Mouse (Mus musculus): Measurements from ENCODE around the gene Adamts8. TPM values are rescaled to one million over a fixed set of nuclear protein-coding genes. Genes with fewer than 3 reads are reported as not detected.

Gene Adamts8
- polyA plus RNA-seq (2014; fragmentation: Nextera tagmentation; extraction: Ambion mirVana): 0.33 and 0.57 TPM in 2 replicates

DNA sequence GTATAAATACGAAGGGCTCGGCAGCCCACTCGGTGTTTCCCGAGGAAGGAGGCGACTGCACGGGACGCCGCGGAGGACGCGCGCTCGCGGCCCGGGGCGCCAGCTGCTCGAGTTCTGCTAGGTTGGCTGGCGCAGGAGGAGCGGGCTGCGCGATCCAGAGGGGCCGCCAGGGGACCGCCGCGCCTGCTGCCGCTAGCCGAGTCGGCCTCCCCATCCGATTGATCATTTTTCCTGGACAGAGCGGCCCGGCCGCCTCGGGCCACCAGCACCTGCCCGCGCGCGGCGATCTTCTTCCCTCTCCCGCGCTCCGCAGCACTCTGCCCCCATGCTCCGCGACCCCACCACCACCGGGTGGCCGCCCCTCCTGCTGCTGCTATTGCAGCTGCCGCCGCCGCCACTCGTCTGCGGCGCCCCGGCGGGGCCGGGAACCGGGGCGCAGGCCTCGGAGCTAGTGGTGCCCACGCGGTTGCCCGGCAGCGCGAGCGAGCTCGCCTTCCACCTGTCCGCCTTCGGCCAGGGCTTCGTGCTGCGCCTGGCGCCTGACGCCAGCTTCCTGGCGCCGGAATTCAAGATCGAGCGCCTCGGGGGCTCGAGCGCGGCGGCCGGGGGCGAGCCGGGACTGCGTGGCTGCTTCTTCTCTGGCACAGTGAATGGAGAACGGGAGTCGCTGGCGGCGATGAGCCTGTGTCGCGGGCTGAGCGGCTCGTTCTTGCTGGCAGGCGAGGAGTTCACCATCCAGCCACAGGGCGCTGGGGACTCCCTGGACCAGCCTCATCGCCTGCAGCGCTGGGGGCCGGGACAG, at the start of gene Adamts8:
Gene Adamts8, plus strand, starts transcription at position 51 of the 802 bp plus-strand sequence.
- ATAC-seq (ENCODE audit: low FRiP score) (peak; percentile 92), DNase-seq (ENCODE audit: low spot score, missing footprints) (peak; percentile 97)
- H3K36me3 ChIP-seq (ENCODE audit: control insufficient read depth, insufficient read depth, low read length): no peaks in the 10 kb centered on the region
- H3K9me3 ChIP-seq (ENCODE audit: control insufficient read depth, low read length): no peaks in the 10 kb centered on the region
- H3K4me1 ChIP-seq (ENCODE audit: control insufficient read depth, insufficient read depth, low read length): 0 out of 2 replicates have a peak, but pooled peaks cover 3% of the 10 kb centered on the region
- under 1% methylated on average over 83 of the region's 96 CpGs for WGBS
- H3K9ac ChIP-seq (ENCODE audit: low read length): peak within 1 kb of the TSS; percentile 70
- H3K27ac ChIP-seq (ENCODE audit: low read depth, low read length): no peak within 1 kb of the TSS
- H3K4me3 ChIP-seq (ENCODE audit: low read depth, low read length): peak within 1 kb of the TSS; percentile 57
- peak within 1 kb of the TSS; percentile 98 for H3K4me2 ChIP-seq
- H3K27me3 ChIP-seq (ENCODE audit: control insufficient read depth, insufficient read depth, low read length): peaks cover 38% of the 10 kb centered on the region

GRCm38 (mm10) chr9:30895618-30896017, 46.7 kb upstream of the Adamts8 start:
- Histone ChIP-seq H3K9me3 (ENCODE audit: control insufficient read depth, low read length) (no peaks in the 10 kb centered on the region), H3K27ac (ENCODE audit: low read depth, low read length) (no peak overlapping the region), H3K4me2 (no peak overlapping the region), H3K4me1 (ENCODE audit: control insufficient read depth, insufficient read depth, low read length) (no peaks in the 10 kb centered on the region), H3K36me3 (ENCODE audit: control insufficient read depth, insufficient read depth, low read length) (no peaks in the 10 kb centered on the region), H3K9ac (ENCODE audit: low read length) (no peak overlapping the region), H3K4me3 (ENCODE audit: low read depth, low read length) (no peak overlapping the region), H3K27me3 (ENCODE audit: control insufficient read depth, insufficient read depth, low read length) (no peaks in the 10 kb centered on the region)
- no peak for ATAC-seq (ENCODE audit: low FRiP score)
- DNase-seq (ENCODE audit: low spot score, missing footprints): no peak
- WGBS: 82% methylated on average over 3 of the region's 3 CpGs

- Histone ChIP-seq H3K4me3 (ENCODE audit: low read depth, low read length) (no peak overlapping the region), H3K27ac (ENCODE audit: low read depth, low read length) (no peak overlapping the region), H3K4me2 (no peak overlapping the region), H3K27me3 (ENCODE audit: control insufficient read depth, insufficient read depth, low read length) (no peaks in the 10 kb centered on the region), H3K9me3 (ENCODE audit: control insufficient read depth, low read length) (no peaks in the 10 kb centered on the region), H3K36me3 (ENCODE audit: control insufficient read depth, insufficient read depth, low read length) (no peaks in the 10 kb centered on the region), H3K9ac (ENCODE audit: low read length) (no peak overlapping the region), H3K4me1 (ENCODE audit: control insufficient read depth, insufficient read depth, low read length) (no peaks in the 10 kb centered on the region)
- 76% methylated on average over 5 of the region's 5 CpGs for WGBS
- ATAC-seq (ENCODE audit: low FRiP score) (no peak), DNase-seq (ENCODE audit: low spot score, missing footprints) (no peak)
Measured at GRCm38 (mm10) chr9:30896752-30897151, 45.6 kb upstream of the Adamts8 start.

DNA sequence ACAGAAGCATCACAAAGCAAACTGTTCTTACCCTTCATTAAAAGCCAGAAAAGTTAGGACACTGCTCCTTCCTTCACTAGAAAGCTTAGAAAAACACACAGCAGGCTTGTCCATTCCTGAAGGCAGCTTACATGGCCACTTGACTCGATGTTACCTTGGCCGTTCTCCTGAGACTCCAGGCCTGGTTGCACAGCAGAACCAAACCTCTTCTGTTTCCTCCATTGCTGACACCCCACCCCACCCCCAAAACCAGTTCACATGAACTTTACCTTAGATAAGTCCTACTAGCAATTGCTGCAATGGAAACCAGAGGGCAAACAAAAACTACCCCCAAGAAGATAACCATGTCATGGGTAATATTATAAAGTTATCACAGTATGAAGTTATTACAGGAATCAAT, 45.2 kb upstream of the Adamts8 start:
- no peaks in the 10 kb centered on the region for H3K36me3 ChIP-seq (ENCODE audit: control insufficient read depth, insufficient read depth, low read length)
- no peaks in the 10 kb centered on the region for H3K9me3 ChIP-seq (ENCODE audit: control insufficient read depth, low read length)
- no peak for ATAC-seq (ENCODE audit: low FRiP score)
- H3K27me3 ChIP-seq (ENCODE audit: control insufficient read depth, insufficient read depth, low read length): no peaks in the 10 kb centered on the region
- H3K4me2 ChIP-seq: no peak overlapping the region
- H3K27ac ChIP-seq (ENCODE audit: low read depth, low read length): no peak overlapping the region
- H3K9ac ChIP-seq (ENCODE audit: low read length): no peak overlapping the region
- 83% methylated on average over 2 of the region's 2 CpGs for whole genome bisulfite sequencing
- no peak for DNase-seq (ENCODE audit: low spot score, missing footprints)
- no peaks in the 10 kb centered on the region for H3K4me1 ChIP-seq (ENCODE audit: control insufficient read depth, insufficient read depth, low read length)
- no peak overlapping the region for H3K4me3 ChIP-seq (ENCODE audit: low read depth, low read length)

DNA sequence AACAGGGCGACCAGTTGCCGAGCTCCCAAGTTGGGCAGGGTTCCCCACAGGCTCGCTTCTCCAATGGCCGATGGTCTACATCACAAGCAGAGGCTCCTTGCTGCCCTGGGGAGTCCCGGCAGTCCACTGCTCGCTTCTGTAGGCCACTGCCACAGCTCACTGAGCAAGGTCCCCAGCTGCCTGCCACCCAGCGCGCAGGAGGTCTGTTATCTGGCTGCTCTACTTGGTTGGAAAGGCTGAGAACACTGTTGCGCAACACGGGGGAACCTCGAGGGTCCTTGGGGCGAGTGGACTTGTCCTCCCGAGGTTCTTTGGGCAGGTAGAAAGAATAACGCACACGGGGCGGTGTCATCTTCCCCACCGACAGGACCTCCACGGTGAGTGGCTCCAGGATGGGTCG, 40.2 kb upstream of the Adamts8 start:
- no peak overlapping the region for H3K27ac ChIP-seq (ENCODE audit: low read depth, low read length)
- H3K4me3 ChIP-seq (ENCODE audit: low read depth, low read length): no peak overlapping the region
- no peak overlapping the region for H3K4me2 ChIP-seq
- DNase-seq (ENCODE audit: low spot score, missing footprints) (peak; percentile 17), ATAC-seq (ENCODE audit: low FRiP score) (no peak)
- no peaks in the 10 kb centered on the region for H3K9me3 ChIP-seq (ENCODE audit: control insufficient read depth, low read length)
- 94% methylated on average over 19 of the region's 19 CpGs for WGBS
- no peaks in the 10 kb centered on the region for H3K36me3 ChIP-seq (ENCODE audit: control insufficient read depth, insufficient read depth, low read length)
- H3K4me1 ChIP-seq (ENCODE audit: control insufficient read depth, insufficient read depth, low read length): no peaks in the 10 kb centered on the region
- no peak overlapping the region for H3K9ac ChIP-seq (ENCODE audit: low read length)
- no peaks in the 10 kb centered on the region for H3K27me3 ChIP-seq (ENCODE audit: control insufficient read depth, insufficient read depth, low read length)

DNA sequence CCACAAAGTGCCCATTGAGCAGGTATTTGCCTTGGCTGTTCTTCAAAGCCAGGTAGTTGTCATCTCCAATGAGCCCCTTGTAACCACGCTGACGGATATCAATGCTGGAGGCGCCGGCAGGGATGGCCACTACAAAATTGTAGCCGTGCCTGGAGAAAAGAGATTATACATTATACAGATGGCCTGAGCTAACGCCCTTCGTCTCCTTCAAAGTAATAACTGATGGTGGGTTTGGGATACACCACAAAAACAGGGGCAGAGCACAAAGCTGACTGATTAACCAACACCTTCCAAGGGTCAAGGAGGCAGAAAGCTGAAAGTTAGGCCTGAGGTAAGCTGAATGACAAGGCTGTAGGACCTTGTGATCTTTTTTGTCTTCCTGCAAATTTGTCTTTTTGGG, 39.7 kb upstream of the Adamts8 start:
- Histone ChIP-seq H3K27ac (ENCODE audit: low read depth, low read length) (no peak overlapping the region), H3K4me2 (no peak overlapping the region), H3K4me3 (ENCODE audit: low read depth, low read length) (no peak overlapping the region), H3K36me3 (ENCODE audit: control insufficient read depth, insufficient read depth, low read length) (no peaks in the 10 kb centered on the region), H3K9me3 (ENCODE audit: control insufficient read depth, low read length) (no peaks in the 10 kb centered on the region), H3K4me1 (ENCODE audit: control insufficient read depth, insufficient read depth, low read length) (no peaks in the 10 kb centered on the region), H3K9ac (ENCODE audit: low read length) (no peak overlapping the region), H3K27me3 (ENCODE audit: control insufficient read depth, insufficient read depth, low read length) (no peaks in the 10 kb centered on the region)
- ATAC-seq (ENCODE audit: low FRiP score): no peak
- DNase-seq (ENCODE audit: low spot score, missing footprints): no peak
- WGBS: 93% methylated on average over 7 of the region's 7 CpGs

DNA sequence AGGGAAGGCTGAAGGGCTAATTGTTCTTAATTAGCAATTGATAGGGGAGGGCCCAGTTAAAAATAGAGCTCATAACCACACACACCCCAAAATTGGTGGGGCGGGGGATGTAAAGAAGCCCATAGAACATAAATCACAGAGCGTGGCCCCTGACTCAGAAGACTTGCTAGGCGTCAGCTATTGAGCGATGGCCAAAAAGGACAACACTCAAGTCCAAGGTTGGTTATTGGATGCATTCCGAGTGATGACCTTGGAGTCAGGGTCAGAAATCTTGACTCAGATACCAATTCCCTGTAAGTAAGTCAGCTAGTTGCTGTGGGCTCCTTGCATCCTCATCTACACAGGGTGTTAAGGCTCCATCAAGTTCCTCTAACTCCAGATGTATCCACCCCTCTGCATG, 39.1 kb upstream of the Adamts8 start:
- Histone ChIP-seq H3K4me2 (no peak overlapping the region), H3K27ac (ENCODE audit: low read depth, low read length) (no peak overlapping the region), H3K9me3 (ENCODE audit: control insufficient read depth, low read length) (no peaks in the 10 kb centered on the region), H3K27me3 (ENCODE audit: control insufficient read depth, insufficient read depth, low read length) (no peaks in the 10 kb centered on the region), H3K36me3 (ENCODE audit: control insufficient read depth, insufficient read depth, low read length) (no peaks in the 10 kb centered on the region), H3K4me1 (ENCODE audit: control insufficient read depth, insufficient read depth, low read length) (no peaks in the 10 kb centered on the region), H3K4me3 (ENCODE audit: low read depth, low read length) (no peak overlapping the region), H3K9ac (ENCODE audit: low read length) (no peak overlapping the region)
- 90% methylated on average over 5 of the region's 5 CpGs for WGBS
- ATAC-seq (ENCODE audit: low FRiP score): no peak
- DNase-seq (ENCODE audit: low spot score, missing footprints): peak; percentile 14

- H3K4me1 ChIP-seq (ENCODE audit: control insufficient read depth, insufficient read depth, low read length): no peaks in the 10 kb centered on the region
- H3K36me3 ChIP-seq (ENCODE audit: control insufficient read depth, insufficient read depth, low read length): no peaks in the 10 kb centered on the region
- H3K4me3 ChIP-seq (ENCODE audit: low read depth, low read length): no peak overlapping the region
- no peak overlapping the region for H3K9ac ChIP-seq (ENCODE audit: low read length)
- no peak overlapping the region for H3K4me2 ChIP-seq
- 92% methylated on average over 10 of the region's 10 CpGs for WGBS
- DNase-seq (ENCODE audit: low spot score, missing footprints) (peak; percentile 19), ATAC-seq (ENCODE audit: low FRiP score) (no peak)
- H3K9me3 ChIP-seq (ENCODE audit: control insufficient read depth, low read length): no peaks in the 10 kb centered on the region
- no peak overlapping the region for H3K27ac ChIP-seq (ENCODE audit: low read depth, low read length)
- H3K27me3 ChIP-seq (ENCODE audit: control insufficient read depth, insufficient read depth, low read length): no peaks in the 10 kb centered on the region
Measured at GRCm38 (mm10) chr9:30905861-30906260, 36.5 kb upstream of the Adamts8 start.

- no peak overlapping the region for H3K9ac ChIP-seq (ENCODE audit: low read length)
- H3K27ac ChIP-seq (ENCODE audit: low read depth, low read length): no peak overlapping the region
- no peaks in the 10 kb centered on the region for H3K4me1 ChIP-seq (ENCODE audit: control insufficient read depth, insufficient read depth, low read length)
- no peaks in the 10 kb centered on the region for H3K36me3 ChIP-seq (ENCODE audit: control insufficient read depth, insufficient read depth, low read length)
- no peaks in the 10 kb centered on the region for H3K9me3 ChIP-seq (ENCODE audit: control insufficient read depth, low read length)
- H3K27me3 ChIP-seq (ENCODE audit: control insufficient read depth, insufficient read depth, low read length): no peaks in the 10 kb centered on the region
- ATAC-seq (ENCODE audit: low FRiP score): no peak
- 87% methylated on average over 4 of the region's 4 CpGs for WGBS
- no peak overlapping the region for H3K4me2 ChIP-seq
- no peak overlapping the region for H3K4me3 ChIP-seq (ENCODE audit: low read depth, low read length)
- DNase-seq (ENCODE audit: low spot score, missing footprints): peak; percentile 66
Measured at GRCm38 (mm10) chr9:30906426-30906825, 35.9 kb upstream of the Adamts8 start.

All from midbrain, embryonic 11.5 days (tissue).